Comparison of ENCODE assay signal across 8 mouse cellular contexts in genomic region chr1:155212936-155213774, GRCm38 (mm10). TPM values are rescaled to one million over a fixed set of nuclear protein-coding genes. Genes with fewer than 3 reads are reported as not detected.
DNase-seq lines count a peak whose midpoint lies in the region; ATAC-seq lines count a peak whose summit lies in the region.

No protein-coding gene starts in this region.

- H3K36me3 ChIP-seq in heart, embryonic 12.5 days: peaks cover 27% of the 10 kb centered on the region
- H3K36me3 ChIP-seq in stomach, embryonic 14.5 days (ENCODE audit: control insufficient read depth, insufficient read depth, low read length): no peaks in the 10 kb centered on the region; the same call in 1 of the 2 replicates

- DNase-seq in heart, adult 18-20 months: peak; percentile 71 to 75
- DNase-seq in heart, adult 8-10 months (ENCODE audit: low spot score): no peak
- DNase-seq in brain, adult 2 months (ENCODE audit: low read depth, low spot score): peak; percentile 74
- DNase-seq in kidney, postnatal 4 days: peak; percentile 64 to 69
- no peak for DNase-seq in cerebellum, adult 11-12 months
- no peak for DNase-seq in frontal cortex, postnatal 25 days (ENCODE audit: low spot score in 2 of 2)

- no peaks in the 10 kb centered on the region for H3K9me3 ChIP-seq in heart, embryonic 12.5 days (replicated peaks)
- H3K9me3 ChIP-seq in stomach, embryonic 14.5 days (ENCODE audit: control insufficient read depth, low read depth, low read length): no peaks in the 10 kb centered on the region

- H3K9ac ChIP-seq in heart, embryonic 12.5 days: peak overlapping the region; percentile 39; the same call in 1 of the 2 replicates
- H3K9ac ChIP-seq in stomach, embryonic 14.5 days (replicated peaks; ENCODE audit: low read depth, low read length): no peak overlapping the region

- no peak overlapping the region for H3K4me3 ChIP-seq in heart, embryonic 12.5 days
- no peak overlapping the region for H3K4me3 ChIP-seq in stomach, embryonic 14.5 days (ENCODE audit: low read depth, low read length)

- H3K27me3 ChIP-seq in heart, embryonic 12.5 days (replicated peaks): no peaks in the 10 kb centered on the region
- H3K27me3 ChIP-seq in stomach, embryonic 14.5 days (ENCODE audit: control insufficient read depth, insufficient read depth, low read length): no peaks in the 10 kb centered on the region

- 28% methylated on average over 18 of the region's 18 CpGs for WGBS in heart, embryonic 12.5 days
- WGBS in stomach, embryonic 14.5 days: 25% methylated on average over 18 of the region's 18 CpGs

- ATAC-seq in heart, embryonic 12.5 days (ENCODE audit: insufficient number of reproducible peaks, low FRiP score): peak; percentile 6; the same call in 1 of the 2 replicates
- ATAC-seq in stomach, embryonic 14.5 days (ENCODE audit: insufficient number of reproducible peaks, insufficient read depth, low FRiP score, low read depth): 0 out of 2 replicates have a peak, but pooled peaks have one; percentile 16

- peaks cover 63% of the 10 kb centered on the region for H3K4me1 ChIP-seq in heart, embryonic 12.5 days (replicated peaks)
- peaks cover 26% of the 10 kb centered on the region for H3K4me1 ChIP-seq in stomach, embryonic 14.5 days (ENCODE audit: control insufficient read depth, insufficient read depth, low read length)

- peak overlapping the region; percentile 14; the same call in 1 of the 2 replicates for H3K4me2 ChIP-seq in heart, embryonic 12.5 days
- no peak overlapping the region for H3K4me2 ChIP-seq in stomach, embryonic 14.5 days (replicated peaks; ENCODE audit: low read depth, low read length)

- H3K27ac ChIP-seq in heart, embryonic 12.5 days (ENCODE audit: poor library complexity, severe bottlenecking): 0 out of 2 replicates have a peak overlapping the region, but pooled peaks have one; percentile 2
- peak overlapping the region; percentile 40 for H3K27ac ChIP-seq in stomach, embryonic 14.5 days (ENCODE audit: low read length)

RNA-seq across cellular contexts. Expression of gene BC034090, which starts 31.1 kb away (rescaled TPM):
- total RNA-seq in heart, adult 18-20 months (2021): 10 to 100 TPM; 28.5 to 31.8 TPM
- 10 to 100 TPM; 33.0 to 42.1 (median 39.3) TPM for total RNA-seq in heart, adult 8-10 months (2022)
- 9.0 and 9.6 TPM in 2 replicates for polyA plus RNA-seq in heart, embryonic 12.5 days (2016; fragmentation: Nextera tagmentation; extraction: Ambion mirVana)
- polyA plus RNA-seq in stomach, embryonic 14.5 days (2014; fragmentation: Nextera tagmentation; extraction: Ambion mirVana): 3.3 and 3.8 TPM in 2 replicates

RNA-seq across cellular contexts. Expression of gene Stx6, which starts 54.6 kb away (rescaled TPM):
- 10 to 100 TPM; 17.5 to 20.2 TPM for total RNA-seq in heart, adult 18-20 months (2021)
- 10 to 100 TPM; 20.0 to 24.4 (median 23.4) TPM for total RNA-seq in heart, adult 8-10 months (2022)
- 62.1 and 69.5 TPM in 2 replicates for polyA plus RNA-seq in heart, embryonic 12.5 days (2016; fragmentation: Nextera tagmentation; extraction: Ambion mirVana)
- 80.1 and 81.7 TPM in 2 replicates for polyA plus RNA-seq in stomach, embryonic 14.5 days (2014; fragmentation: Nextera tagmentation; extraction: Ambion mirVana)

Comparison
In these comparisons a context has a peak if more than half of its experiments do, and no peak if none do; other contexts are left out.
1. DNase-seq: peak in heart, adult 18-20 months (2 of 2), brain, adult 2 months (single experiment) and kidney, postnatal 4 days (2 of 2); none in heart, adult 8-10 months (single experiment), cerebellum, adult 11-12 months (single experiment) and frontal cortex, postnatal 25 days (0 of 2).